Mouse (Mus musculus) adrenal gland, adult 18-20 months (tissue): ENCODE data around the gene Ppp1r36. TPM values are rescaled to one million over a fixed set of nuclear protein-coding genes. Genes with fewer than 3 reads are reported as not detected.
A peak's percentile ranks its signal among the peaks of the same experiment; 100 is the strongest.

Experiments used
- DNase-seq, 2 experiments: peaks; one replicate each; pipeline ENCODE4 v3.0.0; 2021 to 2022; ENCODE audit warnings: low spot score in 2 of 2
- long read RNA-seq, 2 experiments: library from polyadenylated mRNA; stranded (forward); transcript quantifications; one replicate each; pipeline ENCODE4 v2.0.0; 2021
- total RNA-seq, 2 experiments: library from RNA; stranded (reverse); gene quantifications; 1 replicate in 1 of 2; 2 replicates in 1 of 2; pipeline ENCODE4 v1.2.3; 2021

The Ppp1r36 gene
- total RNA-seq, result under 1 TPM; 0.27 to 0.32 TPM
- long read RNA-seq, experiment 1, result 0 reads
- long read RNA-seq, experiment 2, result 0 reads

DNA sequence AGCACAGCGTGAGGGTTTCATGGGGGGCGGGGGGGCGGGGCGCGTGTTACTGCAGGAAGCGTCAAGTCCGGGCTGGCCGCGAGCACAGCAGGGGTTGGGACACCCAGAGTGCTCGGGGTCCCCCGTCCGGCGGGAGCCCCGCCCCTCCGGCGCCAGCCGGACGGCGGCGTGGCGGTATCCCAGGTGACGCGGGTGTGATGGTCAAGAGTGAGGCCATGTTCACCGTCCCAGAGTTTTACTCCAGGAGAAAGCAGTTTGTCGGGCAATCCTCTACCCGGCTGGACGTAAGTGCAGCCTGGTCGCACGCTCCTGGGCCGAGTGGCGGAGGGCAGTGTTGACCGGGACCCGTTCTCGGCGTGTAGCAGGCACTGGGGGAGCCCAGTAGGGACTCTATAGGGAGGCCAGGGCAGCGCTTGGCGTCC lies at the start of gene Ppp1r36:
TSS of gene Ppp1r36 (plus strand) at position 106 of the 422 bp plus-strand sequence.
- DNase-seq, result no peak

DNA sequence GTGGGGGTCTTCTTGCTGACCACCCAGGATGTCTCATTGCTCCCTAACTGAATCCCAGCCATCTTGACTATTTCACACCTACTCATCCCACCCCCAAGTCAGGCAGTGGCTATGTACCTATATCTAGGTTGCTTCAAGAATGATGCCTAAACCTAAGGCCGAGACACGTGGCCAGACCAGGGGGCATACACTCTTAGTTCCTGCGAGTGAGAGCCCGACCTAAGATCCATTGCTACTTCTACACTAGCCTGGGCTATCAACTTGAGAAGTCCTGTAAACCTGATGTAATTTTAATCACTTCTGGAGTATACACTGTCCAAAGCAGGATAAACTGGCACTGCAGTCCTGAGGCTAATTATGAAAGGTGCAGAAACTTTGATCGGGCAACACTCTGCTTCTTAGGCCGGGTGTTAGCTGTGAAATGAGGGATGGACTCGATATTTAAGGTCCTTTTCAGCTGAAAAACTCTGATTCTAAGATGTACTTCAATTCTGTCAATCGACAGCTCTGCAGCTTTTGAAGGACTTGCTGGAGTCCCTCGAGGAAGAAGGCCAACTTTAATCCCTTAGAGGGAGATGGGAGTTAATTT lies 49.0 kb upstream of the Ppp1r36 start:
- DNase-seq, result no peak

DNA sequence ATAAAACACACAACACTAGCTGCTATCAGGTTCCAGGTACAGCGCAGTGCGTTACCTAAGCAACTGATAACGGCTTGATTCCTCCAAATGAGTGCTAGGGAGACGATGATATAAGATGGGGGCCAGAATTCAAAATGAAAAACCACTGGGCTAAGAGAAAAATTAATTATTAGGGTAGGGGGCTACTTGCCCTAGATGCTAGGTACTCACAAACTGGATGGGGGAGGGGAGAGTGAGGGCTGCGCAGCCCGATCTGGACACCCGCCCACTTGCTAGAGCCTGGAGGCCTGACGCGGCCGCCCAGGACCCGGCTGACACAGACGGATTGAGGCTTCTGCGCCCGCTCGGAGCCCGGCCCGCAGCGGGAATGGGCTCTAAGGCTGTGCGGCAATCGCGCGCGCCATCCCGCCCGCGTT lies 48.5 kb upstream of the Ppp1r36 start:
- no peak for DNase-seq

DNA sequence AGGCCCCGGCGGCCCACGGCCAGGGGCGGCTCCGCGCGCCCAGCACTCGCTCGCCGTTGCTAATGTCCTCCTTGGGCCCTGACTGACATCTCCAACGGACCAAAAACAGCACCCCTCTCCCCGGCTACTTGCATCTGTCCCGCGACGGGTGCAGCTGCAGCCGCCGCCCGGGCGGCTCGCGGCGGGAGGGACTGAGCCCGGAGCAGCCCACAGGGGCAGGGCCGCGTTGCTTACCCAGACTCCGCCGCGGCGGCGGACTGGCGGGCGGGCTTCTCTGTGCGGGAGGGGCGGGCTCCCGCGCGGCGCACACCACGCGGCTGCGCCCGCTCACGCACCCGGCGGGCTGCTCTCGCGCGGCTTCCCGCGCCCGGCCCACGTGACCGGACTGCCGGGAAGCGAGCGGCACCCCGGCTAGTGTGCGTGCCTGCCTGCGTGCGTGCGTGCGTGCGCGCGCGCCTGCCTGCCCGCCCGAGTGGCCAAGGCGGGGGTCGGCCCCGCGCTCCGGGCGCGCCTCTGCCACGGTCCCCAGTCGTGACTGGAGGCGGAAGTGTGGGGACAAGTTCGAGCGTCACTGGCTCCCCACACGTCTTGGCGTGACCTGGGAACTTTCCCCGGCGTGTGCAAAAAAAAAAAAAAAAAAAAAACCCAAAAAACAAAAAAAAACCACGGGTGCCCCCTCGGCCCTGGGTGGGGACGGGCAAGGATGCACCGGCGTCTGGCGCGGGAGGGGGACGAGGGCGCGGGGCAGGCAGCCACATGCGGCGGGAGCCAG lies 47.9 kb upstream of the Ppp1r36 start, which contains the start of gene Zbtb25:
TSS of gene Zbtb25 (minus strand) at position 397 of the 772 bp plus-strand sequence.
- peak; percentile 75 to 78 for DNase-seq

DNA sequence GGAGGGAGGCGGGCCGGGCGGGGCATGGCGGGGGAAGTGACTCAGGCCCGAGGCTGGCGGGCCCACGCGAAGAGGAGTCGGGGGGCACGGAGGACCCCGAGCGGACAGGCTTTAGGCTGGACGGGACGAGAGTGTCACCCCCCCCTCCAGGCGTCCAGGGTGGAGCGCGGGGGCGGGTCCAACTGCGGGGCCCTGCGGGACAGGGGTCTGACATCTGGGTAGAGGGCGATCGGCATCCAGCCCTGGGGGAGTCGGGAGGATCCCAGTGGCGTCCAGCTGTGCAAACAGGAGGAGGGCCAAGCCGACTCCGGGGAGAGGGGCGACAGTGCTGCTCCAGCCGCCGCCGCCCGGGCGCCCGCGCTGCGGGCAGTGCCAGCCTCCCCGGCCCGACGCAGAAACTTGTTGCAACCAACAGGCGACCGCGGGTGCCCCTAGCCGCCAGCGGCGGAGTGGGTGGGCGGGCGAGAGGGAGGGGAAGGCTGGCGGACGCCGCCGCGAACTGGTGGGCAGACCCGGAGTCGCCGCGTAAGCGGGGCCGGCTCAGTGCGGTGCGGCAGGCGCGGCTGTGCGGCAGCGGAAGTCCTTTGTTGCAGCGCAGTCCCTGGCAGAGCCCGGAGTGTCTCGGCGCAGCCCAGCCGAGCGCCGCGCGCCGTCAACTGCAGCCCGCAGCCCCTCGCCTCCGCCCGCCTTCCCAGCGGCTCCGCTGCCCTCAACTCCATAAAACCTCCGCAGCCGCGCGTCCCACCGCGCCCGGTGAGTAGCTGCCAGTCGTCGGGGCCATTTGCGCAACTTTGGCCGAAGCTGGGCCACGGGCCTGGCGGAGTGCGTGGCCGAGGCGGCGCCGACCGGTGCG lies 47.1 kb upstream of the Ppp1r36 start, which contains the start of gene Zbtb1:
TSS of gene Zbtb1 (plus strand) at position 289 of the 853 bp plus-strand sequence.
- peak; percentile 78 to 80 for DNase-seq

DNA sequence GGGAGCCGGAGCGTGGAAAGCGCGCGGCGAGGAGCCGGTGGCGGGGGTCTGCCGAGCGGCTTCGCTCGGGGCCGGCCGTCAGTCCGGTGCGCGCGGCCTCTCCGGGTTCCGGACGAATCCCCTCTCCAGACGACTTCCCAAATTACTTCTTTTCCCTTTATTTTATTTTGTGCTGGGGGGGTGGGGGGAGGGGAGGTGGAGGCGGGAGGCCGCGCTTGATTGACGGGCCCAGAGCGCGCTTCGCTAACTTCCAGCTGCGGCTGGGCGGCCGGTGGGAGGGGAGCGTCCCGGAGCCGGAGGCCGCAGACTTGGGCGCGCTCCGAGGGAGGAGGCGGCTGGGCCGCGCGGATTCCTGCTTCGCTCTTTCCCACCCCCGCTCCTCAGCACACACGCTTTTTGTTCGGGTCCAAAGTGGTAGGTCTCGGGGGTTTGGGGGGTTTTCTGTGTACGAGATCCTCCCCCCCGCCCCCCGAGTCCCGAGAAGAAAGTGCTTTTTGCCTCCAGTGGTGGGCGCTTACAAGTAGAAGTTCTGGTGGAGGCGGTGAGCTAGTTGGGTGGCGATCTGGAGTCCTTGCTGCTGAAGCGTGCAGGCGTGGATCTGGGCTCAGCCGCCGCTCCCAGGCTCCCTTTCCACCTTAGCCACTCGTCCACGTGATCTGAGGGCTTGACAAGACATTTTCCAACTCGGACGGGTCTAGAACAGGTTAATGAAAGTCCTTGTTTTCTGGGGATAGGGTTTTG lies 46.3 kb upstream of the Ppp1r36 start:
- DNase-seq, result peak; percentile 76 to 79

DNA sequence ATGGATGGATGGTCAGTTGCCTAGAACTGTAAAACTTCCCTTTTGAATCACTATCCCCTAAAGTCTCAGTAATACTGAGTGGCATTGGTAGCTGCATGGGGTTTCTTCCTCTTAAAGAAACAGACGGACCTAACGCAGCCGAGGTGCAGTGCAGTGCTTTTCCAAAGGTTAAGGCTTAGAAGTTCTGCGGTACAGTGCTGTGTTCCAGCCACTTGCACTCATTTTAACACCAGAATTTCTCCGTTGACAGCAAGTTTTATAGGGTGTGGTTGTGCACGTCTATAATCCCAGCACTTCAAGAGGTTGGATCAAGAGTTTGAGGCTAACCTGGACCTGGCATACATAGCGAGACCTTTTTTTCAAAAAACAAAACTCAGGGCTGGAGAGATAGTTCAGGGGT lies 45.3 kb upstream of the Ppp1r36 start:
- no peak for DNase-seq

DNA sequence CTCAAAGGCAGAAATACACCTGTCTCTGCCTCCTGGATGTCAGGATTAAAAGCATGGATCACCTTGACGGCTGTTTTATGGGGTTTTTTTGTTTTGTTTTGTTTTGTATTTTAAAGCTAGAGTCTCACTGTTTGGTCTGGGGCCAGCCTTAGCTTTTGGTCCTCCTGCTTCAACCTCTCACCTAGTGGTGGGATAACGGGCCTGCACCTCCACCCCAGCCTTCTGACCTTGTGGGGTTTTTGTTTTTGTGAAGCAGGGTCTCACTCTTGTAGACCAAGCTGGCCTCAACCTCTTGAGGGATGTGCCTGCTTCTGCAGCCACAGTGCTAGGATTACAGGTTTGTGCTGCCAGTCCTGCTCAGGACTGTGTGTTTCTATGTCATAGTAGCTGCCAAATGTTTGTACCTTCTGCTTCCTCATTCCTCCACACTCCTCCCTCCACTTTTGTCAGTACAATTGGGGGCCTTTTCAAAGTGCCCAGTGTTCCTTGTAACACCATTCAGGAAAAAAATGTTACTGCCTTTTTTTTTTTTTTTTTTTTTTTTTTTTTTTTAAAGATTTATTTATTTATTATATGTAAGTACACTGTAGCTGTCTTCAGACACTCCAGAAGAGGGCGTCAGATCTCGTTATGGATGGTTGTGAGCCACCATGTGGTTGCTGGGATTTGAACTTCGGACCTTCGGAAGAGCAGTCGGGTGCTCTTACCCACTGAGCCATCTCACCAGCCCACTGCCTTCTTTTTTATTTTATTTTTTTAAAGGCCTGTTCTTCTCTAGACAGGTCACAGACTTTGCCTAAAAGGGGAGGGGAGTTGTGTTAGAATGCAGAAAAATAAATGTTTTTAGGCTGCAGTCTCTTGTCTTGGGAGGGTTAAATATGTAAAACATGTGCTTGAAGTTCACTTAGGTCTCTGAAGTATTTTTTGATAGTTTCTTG lies 44.2 kb upstream of the Ppp1r36 start:
- no peak for DNase-seq

DNA sequence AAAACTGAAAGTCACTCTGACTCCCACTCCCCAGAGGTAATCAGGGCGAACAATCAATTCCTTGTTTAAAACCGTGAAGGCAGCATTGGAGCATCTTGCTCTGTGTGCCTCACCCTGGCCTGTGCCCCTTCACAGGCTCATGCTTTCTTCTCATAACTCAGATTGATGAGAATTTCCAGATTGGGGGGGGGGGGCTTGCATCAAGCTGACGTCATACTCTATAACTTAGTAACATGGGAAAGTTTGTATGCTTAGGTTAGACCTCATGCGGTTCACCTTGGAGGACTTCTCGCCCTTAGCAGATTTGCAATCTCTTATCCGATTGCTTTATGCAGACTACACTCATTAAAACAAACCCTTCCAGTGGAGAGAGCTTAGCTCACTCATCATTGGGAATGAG lies 43.3 kb upstream of the Ppp1r36 start:
- no peak for DNase-seq

DNA sequence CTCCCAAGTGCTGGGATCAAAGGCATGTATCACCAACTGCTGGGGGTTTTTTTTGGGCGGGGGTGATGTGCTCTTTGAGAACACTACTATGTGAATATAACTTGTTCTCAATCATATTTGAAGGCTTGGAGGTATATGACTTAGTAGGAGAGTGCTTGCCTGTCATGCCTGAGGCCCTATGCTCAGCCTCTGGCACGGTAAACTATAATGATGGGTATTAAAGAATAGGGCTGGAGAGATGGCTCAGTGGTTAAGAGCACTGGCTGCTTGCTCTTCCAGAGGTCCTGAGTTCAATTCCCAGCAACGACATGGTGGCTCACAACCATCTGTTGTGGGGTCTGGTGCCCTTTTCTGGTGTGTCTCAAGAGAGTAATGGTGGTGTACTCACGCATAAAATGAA lies 42.4 kb upstream of the Ppp1r36 start:
- DNase-seq, result no peak

DNA sequence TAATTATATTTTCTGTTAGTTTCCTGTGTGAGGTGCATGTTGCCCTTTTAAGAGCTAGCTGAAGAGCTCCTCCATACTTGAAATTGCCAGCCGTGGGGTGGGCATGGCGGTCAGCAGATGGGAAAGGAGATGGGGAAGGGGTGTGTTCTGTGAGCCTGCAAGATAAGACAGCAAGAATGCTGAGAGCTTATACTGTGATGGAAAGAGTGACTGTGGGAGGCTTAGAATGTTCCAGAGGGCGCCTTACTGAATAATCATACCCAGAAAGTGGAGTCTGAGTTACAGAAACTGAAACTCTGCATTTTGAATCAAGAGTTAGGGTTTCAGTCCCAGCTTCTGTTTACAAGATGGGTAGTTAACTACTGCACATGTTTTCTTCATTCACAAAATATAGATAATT lies 41.8 kb upstream of the Ppp1r36 start:
- DNase-seq, result no peak

DNA sequence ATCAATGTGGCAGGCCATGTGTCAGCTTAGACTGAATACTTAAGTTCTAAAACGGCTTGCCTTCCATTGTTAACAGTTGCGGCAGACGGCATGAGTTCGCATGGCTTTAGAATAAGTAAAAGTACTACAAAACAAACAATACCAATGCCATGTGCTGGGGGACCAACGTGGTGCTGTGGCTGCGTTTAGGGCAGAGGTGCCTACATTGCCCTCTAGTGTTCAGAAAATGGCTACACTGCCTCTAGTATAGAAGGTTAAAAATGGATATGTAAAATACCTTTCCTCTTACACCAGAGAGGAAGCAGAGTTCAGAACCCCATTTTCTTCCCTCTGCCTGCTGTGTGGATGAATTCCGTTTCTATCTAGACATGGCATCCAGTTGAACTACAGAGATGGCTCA lies 40.7 kb upstream of the Ppp1r36 start:
- no peak for DNase-seq

DNA sequence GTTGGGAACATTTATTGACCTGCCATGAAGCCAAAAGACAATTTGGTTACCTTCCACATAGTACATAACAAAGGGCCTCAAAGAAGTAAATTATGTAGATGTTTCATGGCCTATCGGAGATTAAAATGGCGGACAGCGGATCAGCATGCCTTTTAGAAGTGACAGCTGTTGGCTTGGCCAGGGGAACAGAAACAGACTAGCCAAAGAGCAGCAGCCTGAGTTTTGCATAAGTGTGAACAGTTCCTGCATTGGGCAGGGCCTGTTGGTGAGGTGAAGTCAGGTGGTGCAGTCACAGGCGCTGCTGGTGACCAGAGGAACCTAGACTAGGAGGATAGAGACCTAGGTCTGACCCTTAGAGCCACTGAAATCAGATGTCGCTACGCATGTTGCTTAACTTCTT lies 40.3 kb upstream of the Ppp1r36 start:
- DNase-seq, result no peak

DNA sequence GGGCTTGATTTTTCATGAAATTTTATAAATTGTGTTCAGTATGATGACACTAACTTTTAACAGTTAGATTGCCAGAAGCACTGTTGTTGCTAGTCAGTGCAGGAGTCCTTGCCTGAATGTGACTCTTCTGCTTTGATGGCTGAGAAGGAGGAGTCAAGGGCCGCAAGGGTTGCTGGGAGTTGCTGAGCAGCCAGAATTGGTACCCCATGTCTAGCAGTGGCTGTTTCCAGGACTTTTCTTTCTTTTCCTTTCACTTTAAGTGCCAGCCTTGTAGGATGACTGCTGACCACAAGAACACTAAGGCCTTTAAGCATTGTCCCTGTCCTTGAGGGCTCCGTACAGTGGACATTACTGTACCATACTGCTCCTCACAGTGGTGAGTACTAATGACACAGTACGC lies 39.6 kb upstream of the Ppp1r36 start:
- DNase-seq, result no peak

DNA sequence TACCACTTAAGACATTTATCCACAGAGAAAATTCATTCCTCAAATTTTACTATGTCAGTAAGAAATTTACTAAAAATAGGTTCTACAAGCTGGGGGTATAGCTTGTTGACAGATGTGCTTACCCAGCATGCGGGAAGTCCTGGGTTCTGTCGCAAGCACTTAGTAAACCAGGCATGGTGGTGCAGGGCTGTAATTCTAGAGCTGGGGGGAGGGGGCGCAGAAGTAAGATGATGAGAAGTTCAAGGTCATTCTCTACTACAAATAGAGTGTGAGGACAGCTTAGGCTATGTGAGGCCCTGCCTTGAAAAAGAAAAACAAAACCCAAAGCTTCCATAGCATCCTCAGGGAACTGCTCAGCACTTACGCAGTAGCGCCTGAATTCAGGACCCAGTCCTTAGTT lies 38.8 kb upstream of the Ppp1r36 start:
- DNase-seq, result no peak

DNA sequence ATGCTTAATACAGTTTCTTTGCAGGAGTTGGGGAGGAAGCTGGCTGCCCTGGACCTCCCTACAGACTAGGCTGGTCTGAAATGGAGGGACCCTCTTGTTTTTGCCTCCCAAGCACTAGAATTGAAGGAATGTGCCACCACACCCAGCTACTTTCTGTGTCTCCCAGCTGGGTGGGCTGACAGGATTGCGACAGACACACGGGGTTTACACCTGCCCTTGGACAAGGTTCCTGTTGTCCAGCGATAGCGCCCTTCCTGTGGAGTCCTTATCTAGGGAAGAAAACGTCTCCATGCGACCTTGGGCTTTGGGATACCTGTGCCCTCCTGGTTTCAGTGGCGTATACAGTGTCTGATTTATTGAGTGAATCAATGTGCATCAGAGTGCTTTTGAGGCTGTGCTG lies 37.2 kb upstream of the Ppp1r36 start:
- DNase-seq, result no peak

DNA sequence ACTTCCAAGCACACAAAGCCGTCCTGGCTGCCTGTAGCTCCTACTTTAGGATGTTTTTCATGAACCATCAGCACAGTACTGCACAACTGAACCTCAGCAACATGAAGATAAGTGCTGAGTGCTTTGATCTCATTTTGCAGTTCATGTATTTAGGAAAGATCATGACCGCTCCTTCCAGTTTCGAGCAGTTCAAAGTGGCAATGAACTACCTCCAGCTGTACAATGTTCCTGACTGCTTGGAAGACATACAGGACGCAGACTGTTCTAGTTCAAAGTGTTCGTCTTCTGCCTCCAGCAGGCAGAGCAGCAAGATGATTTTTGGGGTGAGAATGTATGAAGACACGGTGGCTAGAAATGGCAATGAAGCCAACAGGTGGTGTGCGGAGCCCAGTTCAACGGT lies 32.0 kb upstream of the Ppp1r36 start:
- no peak for DNase-seq

DNA sequence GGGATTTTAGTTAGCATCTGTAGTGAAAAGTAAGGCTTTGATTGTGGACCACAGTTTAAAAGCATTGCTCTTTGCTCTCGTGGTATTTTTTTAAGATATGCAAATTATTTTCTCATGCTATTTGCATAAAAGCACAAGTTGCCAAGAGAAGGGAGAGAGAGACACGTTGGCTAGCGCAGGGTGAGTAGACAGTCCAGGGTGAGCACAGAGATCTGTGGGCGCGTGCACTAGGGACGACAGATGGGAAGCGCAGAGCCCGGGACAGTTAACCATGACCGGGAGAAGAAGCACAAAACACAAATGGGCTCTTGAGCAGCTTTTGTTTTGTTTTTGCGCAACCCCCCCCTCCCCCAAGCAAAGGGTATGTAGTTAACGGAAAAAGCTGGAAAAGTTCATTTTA lies 28.5 kb upstream of the Ppp1r36 start:
- no peak for DNase-seq

DNA sequence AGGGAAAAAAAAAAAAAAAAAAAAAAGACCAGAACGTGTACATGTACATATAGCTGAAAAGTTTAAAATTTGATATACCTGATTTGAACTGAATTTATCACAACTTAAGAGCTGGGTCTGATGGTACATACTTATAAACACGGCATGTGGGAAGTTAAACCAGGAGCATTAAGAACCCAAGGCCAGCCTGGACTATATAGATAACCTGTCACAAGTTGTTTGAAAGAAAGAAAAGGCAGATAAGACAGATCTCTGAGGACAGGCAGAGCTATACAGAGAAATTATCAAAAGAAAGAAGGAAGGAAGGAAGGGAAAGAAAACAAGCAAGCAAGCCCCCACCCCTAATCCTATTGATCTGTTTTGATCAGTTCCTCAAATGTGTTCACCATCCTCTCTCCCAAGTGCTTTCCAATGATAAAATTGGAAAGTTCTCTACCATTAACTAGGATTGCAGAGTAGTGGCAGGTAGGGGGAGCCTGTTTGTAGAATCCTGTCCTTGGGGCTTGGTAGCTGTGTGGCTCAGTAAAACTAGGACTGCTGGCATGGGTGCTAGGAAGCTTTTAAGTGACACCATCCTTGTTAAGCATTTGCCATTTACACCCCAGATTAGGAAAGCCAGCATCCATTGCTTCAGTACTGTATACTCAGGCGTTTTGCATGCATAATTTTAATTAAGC lies 25.6 kb upstream of the Ppp1r36 start:
- no peak for DNase-seq
